In genomic region chr14:57417187-57417586, GRCm38 (mm10) we compare ENCODE assay signal across 23 mouse cellular contexts. TPM values are rescaled to one million over a fixed set of nuclear protein-coding genes. Genes with fewer than 3 reads are reported as not detected.
A peak's percentile ranks its signal among the peaks of the same experiment; 100 is the strongest.
DNase-seq lines count a peak whose midpoint lies in the region; ATAC-seq and TF ChIP-seq lines count a peak whose summit lies in the region.
"Had no signal": no experiment of that assay in that cellular context is flagged by ENCODE, and none has a peak within 500 bp of the region (broad histone marks: within the 10 kb centered on the region; RNA-seq: fewer than 3 reads in every experiment).

No protein-coding gene starts in this region.

- H3K4me1 ChIP-seq in liver, postnatal 0 days (ENCODE audit: insufficient read depth), result peaks cover 2% of the 10 kb centered on the region; the same call in 1 of the 2 replicates
- no peaks in the 10 kb centered on the region for H3K4me1 ChIP-seq in liver, embryonic 11.5 days (replicated peaks; ENCODE audit: control insufficient read depth, insufficient read depth, low read length)
- H3K4me1 ChIP-seq in MEL (ENCODE audit: control insufficient read depth in 1 of 2, insufficient read depth in 2 of 2, low read length in 2 of 2), result no peaks in the 10 kb centered on the region
- no peaks in the 10 kb centered on the region for H3K4me1 ChIP-seq in neural tube, embryonic 15.5 days
- H3K4me1 ChIP-seq: forebrain, embryonic 12.5 days; heart, embryonic 15.5 days; hindbrain, embryonic 13.5 days had no signal

- DNase-seq in liver, postnatal 0 days, result no peak
- DNase-seq in liver, embryonic 11.5 days (ENCODE audit: low spot score), result no peak
- DNase-seq in MEL (ENCODE audit: low read depth, low spot score), result peak; percentile 67
- no peak for DNase-seq in cerebellum, adult 9-11 months
- no peak for DNase-seq in thymus, postnatal 14 days
- DNase-seq: adrenal gland, adult 2 months; adrenal gland, postnatal 25 days; B cell, adult 2 months; cerebellum, adult 18-20 months; cerebellum, postnatal 10 days; gastrocnemius, postnatal 10 days; heart, adult 2 months; heart, postnatal 14 days had no signal

- H3K4me2 ChIP-seq in liver, postnatal 0 days (ENCODE audit: low read depth, low read length), result no peak overlapping the region
- H3K4me2 ChIP-seq in liver, embryonic 11.5 days, result no peak overlapping the region
- H3K4me2 ChIP-seq in neural tube, embryonic 15.5 days, result no peak overlapping the region
- H3K4me2 ChIP-seq: embryonic facial prominence, embryonic 13.5 days; forebrain, embryonic 12.5 days; heart, embryonic 11.5 days; heart, embryonic 15.5 days; hindbrain, embryonic 13.5 days had no signal

- peak; percentile 63; the same call in 1 of the 2 replicates for ATAC-seq in liver, postnatal 0 days
- ATAC-seq in liver, embryonic 11.5 days (replicated peaks; ENCODE audit: low FRiP score), result no peak
- ATAC-seq in granulocyte monocyte progenitor cell, adult 5-6 weeks (replicated peaks; ENCODE audit: poor library complexity, severe bottlenecking), result peak; percentile 82
- no peak for ATAC-seq in neural tube, embryonic 15.5 days (ENCODE audit: low FRiP score)
- ATAC-seq: CD4-positive, CD25-positive, alpha-beta regulatory T cell, adult 4 months; forebrain, embryonic 16.5 days; hindbrain, postnatal 0 days had no signal

- 51% methylated on average over 2 of the region's 2 CpGs for WGBS in liver, postnatal 0 days (ENCODE audit: insufficient replicate concordance)
- 54% methylated on average over 2 of the region's 2 CpGs for WGBS in liver, embryonic 11.5 days
- 96% methylated on average over 2 of the region's 2 CpGs for WGBS in neural tube, embryonic 15.5 days

- no peaks in the 10 kb centered on the region for H3K36me3 ChIP-seq in liver, postnatal 0 days (replicated peaks; ENCODE audit: insufficient read depth, low read length)
- H3K36me3 ChIP-seq in liver, embryonic 11.5 days (ENCODE audit: control insufficient read depth, insufficient read depth, low read length), result no peaks in the 10 kb centered on the region
- no peaks in the 10 kb centered on the region for H3K36me3 ChIP-seq in MEL (ENCODE audit: control insufficient read depth in 1 of 2, insufficient read depth in 2 of 2, low read length in 2 of 2)
- no peaks in the 10 kb centered on the region for H3K36me3 ChIP-seq in neural tube, embryonic 15.5 days
- H3K36me3 ChIP-seq: embryonic facial prominence, embryonic 13.5 days; forebrain, embryonic 12.5 days; heart, embryonic 15.5 days; hindbrain, embryonic 13.5 days had no signal

- no peaks in the 10 kb centered on the region for H3K27me3 ChIP-seq in liver, postnatal 0 days (ENCODE audit: insufficient read depth, low read length)
- H3K27me3 ChIP-seq in liver, embryonic 11.5 days (replicated peaks; ENCODE audit: control insufficient read depth, insufficient read depth, low read length), result no peaks in the 10 kb centered on the region
- peaks cover 10 to 11% of the 10 kb centered on the region in 2 experiments for H3K27me3 ChIP-seq in MEL (ENCODE audit: control insufficient read depth in 1 of 2, insufficient read depth in 2 of 2, low read length in 2 of 2)
- no peaks in the 10 kb centered on the region for H3K27me3 ChIP-seq in neural tube, embryonic 15.5 days (replicated peaks)
- H3K27me3 ChIP-seq: embryonic facial prominence, embryonic 13.5 days; heart, embryonic 15.5 days had no signal

- TF ChIP-seq POLR2A in MEL (IDR thresholded peaks at IDR 0.05; ENCODE audit: control insufficient read depth in 1 of 2, insufficient read depth in 1 of 2, low read depth in 1 of 2, low read length in 2 of 2, poor library complexity in 1 of 2), result no peak

- no peak overlapping the region for H3K27ac ChIP-seq in liver, postnatal 0 days (ENCODE audit: low read depth)
- no peak overlapping the region for H3K27ac ChIP-seq in liver, embryonic 11.5 days (ENCODE audit: low read depth, low read length)
- H3K27ac ChIP-seq in MEL (ENCODE audit: control insufficient read depth, low read depth, low read length), result no peak overlapping the region
- H3K27ac ChIP-seq in neural tube, embryonic 15.5 days (replicated peaks), result no peak overlapping the region
- H3K27ac ChIP-seq: embryonic facial prominence, embryonic 13.5 days; forebrain, embryonic 12.5 days; heart, adult 2 months; heart, embryonic 15.5 days; hindbrain, embryonic 13.5 days; hindbrain, postnatal 0 days had no signal

- TF ChIP-seq RAD21 in MEL (IDR thresholded peaks at IDR 0.05; ENCODE audit: low read depth, low read length), result no peak

- no peak for TF ChIP-seq CTCF in liver, postnatal 0 days (IDR thresholded peaks at IDR 0.05; ENCODE audit: low read depth)
- TF ChIP-seq CTCF in MEL (IDR thresholded peaks at IDR 0.05 in 2 of 3, conservative IDR thresholded peaks at IDR 0.05 in 1 of 3; ENCODE audit: control insufficient read depth in 1 of 3, insufficient read depth in 1 of 3, low read depth in 2 of 3, low read length in 3 of 3, poor library complexity in 1 of 3, severe bottlenecking in 1 of 3), result no peak

- TF ChIP-seq EP300 in liver, postnatal 0 days (IDR thresholded peaks at IDR 0.05; ENCODE audit: low read depth), result no peak
- TF ChIP-seq EP300 in MEL (IDR thresholded peaks at IDR 0.05; ENCODE audit: low read depth in 1 of 2, low read length in 2 of 2), result no peak

- no peaks in the 10 kb centered on the region for H3K9me3 ChIP-seq in liver, postnatal 0 days (ENCODE audit: low read length)
- no peaks in the 10 kb centered on the region for H3K9me3 ChIP-seq in liver, embryonic 11.5 days (ENCODE audit: control insufficient read depth, low read length)
- H3K9me3 ChIP-seq in MEL (replicated peaks; ENCODE audit: insufficient read depth, low read length), result no peaks in the 10 kb centered on the region
- H3K9me3 ChIP-seq in neural tube, embryonic 15.5 days (replicated peaks), result no peaks in the 10 kb centered on the region
- H3K9me3 ChIP-seq: embryonic facial prominence, embryonic 13.5 days; forebrain, embryonic 12.5 days; heart, embryonic 15.5 days; hindbrain, embryonic 13.5 days had no signal

- H3K79me2 ChIP-seq in MEL (ENCODE audit: control insufficient read depth, insufficient read depth, low read length, poor library complexity), result no peaks in the 10 kb centered on the region

- no peak overlapping the region for H3K9ac ChIP-seq in liver, postnatal 0 days (replicated peaks)
- H3K9ac ChIP-seq in liver, embryonic 11.5 days (ENCODE audit: low read depth, low read length), result no peak overlapping the region
- no peak overlapping the region for H3K9ac ChIP-seq in MEL (ENCODE audit: control insufficient read depth, low read depth, low read length, poor library complexity, severe bottlenecking)
- no peak overlapping the region for H3K9ac ChIP-seq in neural tube, embryonic 15.5 days (replicated peaks)
- H3K9ac ChIP-seq: embryonic facial prominence, embryonic 13.5 days; forebrain, embryonic 12.5 days; heart, embryonic 15.5 days; hindbrain, embryonic 13.5 days had no signal

- H3K4me3 ChIP-seq in liver, postnatal 0 days (ENCODE audit: low read depth, low read length), result no peak overlapping the region
- no peak overlapping the region for H3K4me3 ChIP-seq in liver, embryonic 11.5 days (ENCODE audit: low read depth, low read length)
- 0 out of 4 replicates have a peak overlapping the region, but pooled peaks of 1 of the 2 experiments have one; percentile 31 for H3K4me3 ChIP-seq in MEL (ENCODE audit: control insufficient read depth in 1 of 2, insufficient read depth in 1 of 2, low read depth in 2 of 2, low read length in 2 of 2)
- no peak overlapping the region for H3K4me3 ChIP-seq in neural tube, embryonic 15.5 days (replicated peaks)
- H3K4me3 ChIP-seq: embryonic facial prominence, embryonic 13.5 days; forebrain, embryonic 12.5 days; heart, adult 2 months; heart, embryonic 15.5 days; hindbrain, embryonic 13.5 days had no signal

TF ChIP-seq in MEL, 35 proteins besides CTCF, POLR2A, EP300 and RAD21 (continues in another document):
- TF ChIP-seq RCOR1 (IDR thresholded peaks at IDR 0.05; ENCODE audit: low read depth, low read length) (no peak), POLR2AphosphoS2 (IDR thresholded peaks at IDR 0.05; ENCODE audit: low read length) (no peak), USF2 (IDR thresholded peaks at IDR 0.05; ENCODE audit: borderline replicate concordance in 1 of 2, insufficient read depth in 1 of 2, low read depth in 1 of 2, low read length in 2 of 2) (no peak), CHD2 (IDR thresholded peaks at IDR 0.05; ENCODE audit: low read length) (no peak), E2F4 (IDR thresholded peaks at IDR 0.05; ENCODE audit: borderline replicate concordance, low read depth, low read length) (no peak), MEF2A (IDR thresholded peaks at IDR 0.05; ENCODE audit: extremely low read depth, insufficient replicate concordance, low read depth, low read length, poor library complexity, severe bottlenecking) (no peak), GABPA (IDR thresholded peaks at IDR 0.05; ENCODE audit: low read depth, low read length) (no peak), MAFK (IDR thresholded peaks at IDR 0.05; ENCODE audit: borderline replicate concordance, low read depth, low read length) (no peak), SMC3 (IDR thresholded peaks at IDR 0.05; ENCODE audit: low read depth, low read length) (no peak), ETS1 (IDR thresholded peaks at IDR 0.05; ENCODE audit: low read depth, low read length) (no peak), TBP (IDR thresholded peaks at IDR 0.05; ENCODE audit: low read depth, low read length) (no peak), MYB (IDR thresholded peaks at IDR 0.05; ENCODE audit: low read depth, low read length) (no peak)

RNA-seq across cellular contexts. Expression of gene Ift88, which starts 6.7 kb away (rescaled TPM):
- 1.2 and 2.4 TPM in 2 replicates for polyA plus RNA-seq in liver, postnatal 0 days (2015; fragmentation: Nextera tagmentation; extraction: Ambion mirVana)
- 5.4 and 6.0 TPM in 2 replicates for polyA plus RNA-seq in liver, embryonic 11.5 days (2014; fragmentation: Nextera tagmentation; extraction: Ambion mirVana)
- 2.4 and 2.5 TPM in 2 replicates for total RNA-seq in MEL (2012; rRNA removed)
- 1 to 10 TPM in 1 of 2 experiments, not detected in 1; 5.1 TPM for polyA plus RNA-seq in MEL (2012; ENCODE audit: insufficient read depth in 1 of 2, insufficient read length in 2 of 2, low read depth in 1 of 2, low replicate concordance in 2 of 2, missing spikeins in 1 of 2)
- total RNA-seq in granulocyte monocyte progenitor cell, adult 5-6 weeks (2014; fragmentation: Nextera tagmentation), result 6.5 and 8.6 TPM in 2 replicates
- 10.3 and 11.5 TPM in 2 replicates for total RNA-seq in granulocyte monocyte progenitor cell, adult 5-6 weeks (2017)
- 14.6 and 18.3 TPM in 2 replicates for polyA plus RNA-seq in neural tube, embryonic 15.5 days (2015; fragmentation: Nextera tagmentation; extraction: Ambion mirVana)

RNA-seq across cellular contexts. Expression of gene Cryl1, which starts 18.9 kb away (rescaled TPM):
- 6.7 and 7.3 TPM in 2 replicates for polyA plus RNA-seq in liver, postnatal 0 days (2015; fragmentation: Nextera tagmentation; extraction: Ambion mirVana)
- 11.0 and 11.8 TPM in 2 replicates for polyA plus RNA-seq in liver, embryonic 11.5 days (2014; fragmentation: Nextera tagmentation; extraction: Ambion mirVana)
- 16.8 and 17.8 TPM in 2 replicates for total RNA-seq in MEL (2012; rRNA removed)
- 10 to 100 TPM in 1 of 2 experiments, not detected in 1; 22.0 TPM for polyA plus RNA-seq in MEL (2012; ENCODE audit: insufficient read depth in 1 of 2, insufficient read length in 2 of 2, low read depth in 1 of 2, low replicate concordance in 2 of 2, missing spikeins in 1 of 2)
- 15.3 and 28.5 TPM in 2 replicates for total RNA-seq in granulocyte monocyte progenitor cell, adult 5-6 weeks (2014; fragmentation: Nextera tagmentation)
- total RNA-seq in granulocyte monocyte progenitor cell, adult 5-6 weeks (2017), result 10.4 and 26.5 TPM in 2 replicates
- 12.2 and 24.5 TPM in 2 replicates for polyA plus RNA-seq in neural tube, embryonic 15.5 days (2015; fragmentation: Nextera tagmentation; extraction: Ambion mirVana)

Comparison
In these comparisons a context has a peak if more than half of its experiments do, and no peak if none do; other contexts are left out.
1. ATAC-seq: peak in liver, postnatal 0 days (single experiment) and granulocyte monocyte progenitor cell, adult 5-6 weeks (single experiment); none in liver, embryonic 11.5 days (single experiment) and neural tube, embryonic 15.5 days (single experiment).